Mouse (Mus musculus) cerebellum, postnatal 25 days (tissue): ENCODE results near the gene Olfr697.
"Not testable (repeated sequence)": the region's sequence is repeated elsewhere in the genome, so short reads cannot be mapped to it uniquely, and the experiment has no call there.

Source experiments
- DNase-seq, 2 experiments: peaks; one replicate each; pipeline ENCODE4 v3.0.0; 2021; ENCODE audit warnings: mixed read lengths in 2 of 2

Olfr697 gene

GRCm38 (mm10) chr7:106742343-106742742 lies at the start of gene Olfr697:
Gene Olfr697 (minus strand): TSS chr7:106742443.
- no peak for DNase-seq

DNA sequence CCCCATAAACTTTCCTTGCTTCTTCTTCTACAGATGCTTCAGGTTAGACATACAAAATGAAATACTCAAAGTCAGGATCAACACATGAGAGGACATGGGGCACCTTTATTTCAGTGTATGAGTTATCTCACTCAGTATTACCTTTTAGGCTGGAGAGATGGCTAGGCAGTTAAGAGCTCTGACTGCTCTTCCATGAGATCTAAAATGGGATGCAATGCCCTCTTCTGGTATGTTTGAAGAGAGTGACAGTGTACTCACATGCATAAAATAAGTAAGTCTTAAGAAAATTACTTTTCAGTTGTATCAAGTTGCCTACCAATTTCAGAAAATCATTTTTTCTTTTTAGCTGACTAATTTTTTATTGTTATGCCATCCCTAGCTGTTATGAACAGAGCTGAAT lies 46.1 kb upstream of the Olfr697 start:
- DNase-seq, result no peak

DNA sequence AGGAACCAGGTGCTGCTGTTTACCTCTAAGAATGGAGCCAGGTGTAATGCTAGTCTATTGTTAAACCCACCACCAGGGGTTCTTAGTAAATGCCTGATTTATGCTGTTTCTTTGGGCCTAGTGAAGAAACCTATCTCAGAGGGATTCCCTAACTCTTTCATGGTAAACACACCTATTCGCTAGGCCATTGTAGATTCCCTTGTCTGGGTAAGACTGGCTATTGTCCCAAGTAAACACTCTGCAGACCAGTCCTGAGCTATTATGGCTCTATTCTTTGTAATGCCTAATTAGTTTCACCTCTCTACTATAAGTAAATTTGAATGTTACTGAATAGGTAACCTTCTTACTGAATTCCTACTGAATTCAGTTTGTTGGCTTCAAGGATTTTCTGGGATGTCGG lies 18.8 kb upstream of the Olfr697 start:
- DNase-seq, result not testable (repeated sequence)

DNA sequence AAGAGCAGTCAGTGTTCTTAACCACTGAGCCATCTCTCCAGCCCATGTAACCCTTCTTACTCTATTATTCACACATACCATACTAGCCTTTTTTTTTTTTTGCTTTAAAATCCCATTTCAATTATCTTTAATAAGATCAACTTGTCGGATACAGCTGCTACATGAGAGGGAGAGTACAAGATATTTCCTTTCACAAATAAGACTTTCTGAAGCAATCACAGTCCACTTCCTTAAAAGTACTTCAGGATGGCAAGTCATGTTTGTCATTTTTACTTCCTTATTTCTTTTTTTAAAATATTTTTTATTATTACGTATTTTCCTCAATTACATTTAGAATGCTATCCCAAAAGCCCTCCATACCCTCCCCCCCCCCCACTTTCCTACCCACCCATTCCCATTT lies 16.6 kb upstream of the Olfr697 start:
- no peak for DNase-seq

- no peak for DNase-seq
These were observed 13.1 kb upstream of the Olfr697 start, which contains the start of gene Olfr698 for GRCm38 (mm10) chr7:106755297-106755696. Gene Olfr698 (minus strand): TSS chr7:106755397.

DNA sequence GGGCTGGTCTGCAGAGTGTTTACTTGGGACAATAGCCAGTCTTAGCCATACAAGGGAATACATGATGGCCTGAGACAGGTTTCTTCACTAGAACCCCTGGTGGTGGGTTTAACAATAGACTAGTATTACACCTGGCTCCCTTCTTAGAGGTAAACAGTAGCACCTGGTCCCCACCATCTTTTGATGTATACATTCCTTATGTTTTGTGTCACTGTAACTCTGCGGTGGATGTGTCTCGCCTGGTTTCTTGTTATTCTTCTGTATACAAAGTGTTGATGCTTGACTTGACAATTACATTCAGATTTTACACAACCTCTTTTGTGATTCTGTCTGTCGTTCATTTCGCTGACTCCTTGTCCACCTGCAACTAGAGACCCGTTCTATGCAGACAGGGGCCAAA lies 3.6 kb upstream of the Olfr697 start:
- DNase-seq, result no peak

DNA sequence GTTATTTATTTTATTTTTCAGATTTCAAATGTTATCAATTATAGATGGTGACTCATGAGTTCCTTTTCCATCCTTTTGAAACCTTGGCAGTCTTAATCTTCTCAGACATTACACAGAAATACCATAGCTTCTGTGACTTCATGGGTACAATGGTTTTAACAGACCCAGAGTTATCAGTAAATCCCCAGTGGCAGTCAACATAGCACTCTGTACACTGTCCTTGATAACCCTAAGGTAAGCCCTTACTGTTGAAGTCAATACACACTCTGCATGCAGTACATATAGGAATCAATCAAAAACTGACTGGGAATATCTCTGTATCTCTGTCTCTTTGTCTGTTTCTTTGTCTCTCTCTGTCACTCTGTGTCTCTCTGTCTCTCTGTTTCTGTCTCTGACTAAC lies 5.2 kb downstream of the Olfr697 start:
- no peak for DNase-seq

DNA sequence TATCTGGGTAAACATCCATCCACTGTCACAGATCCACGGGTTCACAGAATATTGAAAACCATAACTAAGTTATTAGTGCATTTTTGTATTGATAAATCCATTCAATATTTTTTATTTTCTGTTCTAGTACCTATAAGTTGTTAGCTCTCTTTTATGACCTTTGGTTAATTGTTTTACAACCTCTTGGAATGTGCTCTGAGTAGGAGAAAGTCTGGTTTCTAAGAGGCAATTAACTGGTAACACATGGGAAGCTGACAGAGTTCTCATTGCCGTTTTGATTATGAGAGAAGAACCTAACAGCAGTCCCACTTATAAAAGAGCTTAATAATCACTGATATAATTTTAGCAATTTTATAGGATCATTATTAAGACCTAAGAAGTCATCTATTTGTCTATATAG lies 8.5 kb downstream of the Olfr697 start:
- no peak for DNase-seq

- DNase-seq, result not testable (repeated sequence)
These were observed 16.6 kb downstream of the Olfr697 start for GRCm38 (mm10) chr7:106725654-106726053.

DNA sequence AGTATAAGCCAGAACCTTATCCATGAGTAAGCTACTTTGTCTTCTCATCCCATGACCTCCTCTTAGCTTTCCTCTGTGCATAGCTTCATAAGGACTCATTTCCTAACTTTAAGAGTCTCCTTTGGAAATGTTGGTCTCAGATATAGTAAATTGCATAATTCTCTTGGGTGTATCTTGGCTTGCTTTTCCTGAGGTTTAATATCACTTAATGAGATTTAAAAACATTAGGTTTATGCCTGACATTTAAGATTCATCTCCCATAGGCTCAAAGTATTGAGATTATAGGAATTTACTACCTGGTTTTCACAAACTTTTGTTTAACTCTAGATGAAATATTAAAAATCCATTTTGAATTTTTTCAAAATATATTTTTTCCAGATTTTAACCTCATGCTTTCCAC lies 25.9 kb downstream of the Olfr697 start, which contains the start of gene Olfr695:
TSS of gene Olfr695 (minus strand) at position 101 of the 400 bp plus-strand sequence.
- no peak for DNase-seq

DNA sequence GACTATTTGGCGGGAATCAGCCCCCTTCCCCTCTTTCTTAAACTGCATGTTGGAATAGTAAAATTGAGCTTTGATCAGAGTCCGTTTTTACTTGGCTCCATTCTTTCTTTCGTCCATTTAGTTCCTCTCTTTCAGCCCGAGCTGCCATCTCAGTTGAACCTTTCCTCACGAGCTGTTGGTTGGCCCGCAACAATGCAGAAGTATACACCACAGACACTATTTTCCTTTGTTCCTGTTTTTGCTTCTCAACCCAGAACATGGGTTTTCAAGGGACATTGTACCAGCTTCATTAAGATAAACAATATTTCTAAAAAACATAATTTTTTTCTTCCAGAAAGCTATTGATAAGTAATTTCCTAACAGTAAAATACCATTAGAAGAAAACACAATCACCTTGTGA lies 30.8 kb downstream of the Olfr697 start:
- DNase-seq, result no peak

DNA sequence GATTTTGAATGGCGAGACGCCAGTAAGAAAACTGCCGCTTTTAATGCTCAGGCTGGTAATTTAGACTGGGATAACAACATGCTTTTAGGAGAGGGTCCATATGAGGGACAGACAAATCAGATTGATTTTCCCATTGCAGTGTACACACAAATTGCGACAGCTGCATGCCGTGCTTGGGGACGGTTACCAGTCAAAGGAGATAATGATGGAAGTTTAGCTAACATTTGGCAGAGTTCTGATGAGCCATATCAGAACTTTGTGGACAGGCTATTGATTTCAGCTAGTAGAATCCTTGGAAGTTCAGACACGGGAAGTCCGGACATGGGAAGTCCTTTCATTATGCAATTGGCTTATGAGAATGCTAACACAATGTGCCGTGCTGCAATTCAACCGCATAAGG lies 34.5 kb downstream of the Olfr697 start:
- not testable (repeated sequence) for DNase-seq

- no peak for DNase-seq
These were observed 45.4 kb downstream of the Olfr697 start for GRCm38 (mm10) chr7:106696891-106697290.

- DNase-seq, result no peak
These were observed 49.3 kb downstream of the Olfr697 start for GRCm38 (mm10) chr7:106692976-106693375.

- DNase-seq, result no peak
These were observed 50.5 kb downstream of the Olfr697 start, which contains the start of gene Olfr694 for GRCm38 (mm10) chr7:106691714-106692113. Gene Olfr694 (minus strand): TSS chr7:106691814.
